Mouse (Mus musculus) lung, embryonic 14.5 days (tissue): ENCODE results near the gene Dkk1. TPM values are rescaled to one million over a fixed set of nuclear protein-coding genes. Genes with fewer than 3 reads are reported as not detected.
A peak's percentile ranks its signal among the peaks of the same experiment; 100 is the strongest.

Experiments used
- ATAC-seq: fragments of 200-750 bp; cut with Nextera tagmentation; 2 replicates; pipeline ENCODE4 v1.8.0; 2017; ENCODE audit warnings: mild to moderate bottlenecking, moderate TSS enrichment, moderate library complexity; ENCODE audit not compliant: insufficient read depth
- DNase-seq: peaks from one replicate; pipeline ENCODE4 v3.0.0-alpha.2; 2015
- H3K27ac ChIP-seq: fragments of 300-500 bp; sonication (generic); 2 replicates; pipeline ENCODE4 v1.5.1; 2014; ENCODE audit warnings: low read depth, mild to moderate bottlenecking, moderate library complexity
- H3K27me3 ChIP-seq: fragments of 300-500 bp; sonication (generic); 2 replicates; pipeline ENCODE4 v1.6.1; 2014; ENCODE audit warnings: low read length, control low read depth; ENCODE audit not compliant: insufficient read depth
- H3K36me3 ChIP-seq: fragments of 300-500 bp; sonication (generic); 2 replicates; pipeline ENCODE4 v1.6.1; 2014; ENCODE audit warnings: control low read depth; ENCODE audit not compliant: insufficient read depth
- H3K4me1 ChIP-seq: fragments of 300-500 bp; sonication (generic); 2 replicates; pipeline ENCODE4 v1.6.1; 2014; ENCODE audit warnings: antibody characterized with exemption, control low read depth; ENCODE audit not compliant: insufficient read depth
- H3K4me2 ChIP-seq: fragments of 300-500 bp; sonication (generic); 2 replicates; pipeline ENCODE4 v1.6.1; 2014; ENCODE audit warnings: mild to moderate bottlenecking
- H3K4me3 ChIP-seq: fragments of 300-500 bp; sonication (generic); 2 replicates; pipeline ENCODE4 v1.5.1; 2014; ENCODE audit warnings: low read depth, low read length
- H3K9ac ChIP-seq: fragments of 300-500 bp; sonication (generic); 2 replicates; pipeline ENCODE4 v1.6.1; 2014
- H3K9me3 ChIP-seq: fragments of 300-500 bp; sonication (generic); 2 replicates; pipeline ENCODE4 v1.6.1; 2016; ENCODE audit warnings: low read depth, low read length, control low read depth
- CTCF ChIP-seq: IDR thresholded peaks from 2 replicates; pipeline ENCODE4 v1.5.1; 2016; ENCODE audit warnings: antibody characterized with exemption, low read depth
- WGBS: fragments of 180-500 bp; shearing (Covaris S2); extraction: QIAGEN DNeasy Blood & Tissue Kit; methylation state at CpG from one replicate; pipeline ENCODE4 v1.1.7; 2014; 5-methylcytosine and 5-hydroxymethylcytosine counted together
- polyA plus RNA-seq: library from polyadenylated mRNA; unstranded; fragments of >200 nt; fragmentation: Nextera tagmentation; extraction: Ambion mirVana; gene quantifications from 2 replicates; pipeline ENCODE4 v1.2.1, GENCODE M21; 2014

Gene Dkk1
- polyA plus RNA-seq, result 0.39 and 0.45 TPM in 2 replicates

DNA sequence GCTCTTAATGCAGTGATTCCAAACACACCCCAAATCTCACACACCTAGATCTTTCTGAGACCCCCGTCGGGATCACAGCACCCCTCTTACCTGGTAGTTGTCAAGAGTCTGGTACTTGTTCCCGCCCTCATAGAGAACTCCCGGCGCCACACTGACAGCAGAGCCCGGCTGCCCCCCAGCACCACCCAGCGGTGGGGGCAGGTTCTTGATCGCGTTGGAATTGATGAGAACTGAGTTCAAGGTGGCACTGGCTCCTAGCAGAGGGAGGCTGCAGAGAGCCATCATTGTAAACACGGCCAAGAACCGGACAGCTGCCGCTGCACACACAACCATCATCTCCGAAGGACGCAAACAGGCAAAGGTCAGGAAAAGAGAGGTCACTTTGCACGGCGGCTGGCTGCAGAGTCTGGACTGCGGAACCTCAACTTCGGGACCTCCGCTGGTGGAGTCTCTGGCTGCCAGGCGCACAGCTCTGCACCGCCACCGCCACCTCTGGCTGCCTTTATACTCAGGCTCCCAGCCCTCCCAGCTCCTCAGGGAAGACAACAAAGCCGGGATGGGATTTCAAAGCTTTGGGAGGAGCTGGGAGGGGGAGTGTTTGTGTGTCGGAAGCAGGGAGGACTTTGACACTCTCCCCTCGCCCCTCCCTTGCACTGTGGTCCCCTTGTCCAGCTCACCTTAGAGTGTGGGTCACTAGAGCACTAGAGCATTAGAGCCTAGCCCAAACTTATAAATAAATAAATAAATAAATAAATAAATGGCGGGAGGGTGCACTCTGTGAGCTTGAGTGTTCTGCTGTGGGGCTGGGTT lies at the start of gene Dkk1:
TSS of gene Dkk1 (minus strand) at position 622 of the 810 bp plus-strand sequence.
- TF ChIP-seq CTCF, result peak; percentile 37
- H3K9ac ChIP-seq, result peak within 1 kb of the TSS; percentile 20; the same call in 1 of the 2 replicates

DNA sequence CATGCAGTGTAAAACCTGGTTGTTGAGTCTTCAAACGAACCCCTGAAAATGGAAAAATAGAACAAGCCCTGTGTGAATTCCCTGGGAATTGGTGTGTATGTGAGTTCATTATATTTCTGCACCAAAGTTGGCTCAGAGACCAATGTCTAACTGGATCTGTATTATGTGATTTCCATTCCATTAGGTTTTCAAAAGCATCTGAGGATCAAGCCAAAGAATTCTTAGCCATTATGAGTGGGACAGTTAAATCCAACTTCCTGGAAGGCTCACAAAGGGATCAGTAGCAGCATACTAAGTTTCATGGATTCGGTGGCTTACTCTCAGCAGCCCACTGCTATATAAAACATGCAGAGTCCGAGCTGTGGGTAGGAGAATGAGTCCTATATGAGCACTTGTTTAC lies 36.9 kb upstream of the Dkk1 start:
- DNase-seq, result no peak
- no peaks in the 10 kb centered on the region for H3K9me3 ChIP-seq
- no peaks in the 10 kb centered on the region for H3K27me3 ChIP-seq
- no peak for ATAC-seq
- no peak overlapping the region for H3K4me2 ChIP-seq
- 81% methylated on average over 3 of the region's 3 CpGs for WGBS
- TF ChIP-seq CTCF, result no peak
- no peaks in the 10 kb centered on the region for H3K4me1 ChIP-seq
- H3K27ac ChIP-seq, result no peak overlapping the region
- H3K4me3 ChIP-seq, result no peak overlapping the region
- H3K9ac ChIP-seq, result no peak overlapping the region
- no peaks in the 10 kb centered on the region for H3K36me3 ChIP-seq

More for the DNA sequence above, at the start of gene Dkk1:
- ATAC-seq (peak; percentile 86), DNase-seq (peak; percentile 75)
- Histone ChIP-seq H3K27me3 (peaks cover 38% of the 10 kb centered on the region), H3K4me3 (peak within 1 kb of the TSS; percentile 34), H3K9me3 (no peaks in the 10 kb centered on the region), H3K4me1 (peaks cover 10% of the 10 kb centered on the region; the same call in 1 of the 2 replicates), H3K4me2 (peak within 1 kb of the TSS; percentile 67), H3K36me3 (no peaks in the 10 kb centered on the region), H3K27ac (no peak within 1 kb of the TSS)
- under 1% methylated on average over 26 of the region's 26 CpGs for WGBS

DNA sequence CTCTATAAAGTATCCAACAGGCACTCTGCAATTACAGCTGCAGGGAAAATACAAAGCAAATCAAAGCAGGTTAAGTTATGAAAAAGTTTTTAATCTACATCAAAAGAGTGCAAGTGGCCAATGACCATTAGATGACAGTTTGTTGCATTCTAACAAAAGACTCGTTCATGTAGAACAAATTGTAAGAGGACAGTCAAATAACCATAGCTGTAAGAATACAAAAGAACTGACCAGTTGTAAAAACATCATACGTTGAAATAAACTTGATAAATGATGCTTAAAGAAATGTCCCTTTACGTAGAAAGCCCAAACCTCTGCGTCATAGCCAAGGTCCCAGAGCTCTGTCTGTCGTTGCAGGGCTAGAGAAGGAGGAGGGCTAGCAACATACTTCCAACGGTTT lies 15.1 kb upstream of the Dkk1 start:
- Histone ChIP-seq H3K9me3 (0 out of 2 replicates have a peak, but pooled peaks cover 4% of the 10 kb centered on the region), H3K4me3 (no peak overlapping the region), H3K9ac (no peak overlapping the region), H3K27ac (no peak overlapping the region), H3K4me2 (no peak overlapping the region), H3K27me3 (no peaks in the 10 kb centered on the region), H3K36me3 (no peaks in the 10 kb centered on the region), H3K4me1 (no peaks in the 10 kb centered on the region)
- TF ChIP-seq CTCF, result no peak
- WGBS, result 76% methylated on average over 6 of the region's 6 CpGs
- ATAC-seq, result no peak
- DNase-seq, result no peak

DNA sequence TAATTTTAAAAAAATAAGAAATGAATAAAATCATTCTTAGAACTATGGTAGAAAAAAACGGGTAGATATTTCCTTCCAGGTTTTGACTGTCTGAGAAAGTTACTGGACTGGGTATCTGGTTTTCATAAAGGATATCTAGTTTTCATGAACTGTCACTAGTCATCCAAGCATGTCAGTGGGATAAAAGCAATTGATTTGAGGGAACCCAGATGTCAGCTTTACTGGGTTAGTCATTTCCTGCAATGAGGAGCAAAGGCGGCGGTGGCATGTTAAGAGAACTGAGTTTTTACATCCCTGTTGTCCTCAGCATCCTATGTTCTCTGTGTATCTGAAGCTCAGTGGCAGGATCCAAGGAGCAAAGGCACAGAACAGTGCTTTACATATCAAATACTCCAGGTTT lies 14.4 kb upstream of the Dkk1 start:
- Histone ChIP-seq H3K36me3 (no peaks in the 10 kb centered on the region), H3K9ac (no peak overlapping the region), H3K9me3 (0 out of 2 replicates have a peak, but pooled peaks cover 4% of the 10 kb centered on the region), H3K4me3 (no peak overlapping the region), H3K27me3 (no peaks in the 10 kb centered on the region), H3K4me1 (no peaks in the 10 kb centered on the region), H3K27ac (no peak overlapping the region), H3K4me2 (no peak overlapping the region)
- ATAC-seq (no peak), DNase-seq (no peak)
- 76% methylated on average over 3 of the region's 3 CpGs for WGBS
- TF ChIP-seq CTCF, result no peak

DNA sequence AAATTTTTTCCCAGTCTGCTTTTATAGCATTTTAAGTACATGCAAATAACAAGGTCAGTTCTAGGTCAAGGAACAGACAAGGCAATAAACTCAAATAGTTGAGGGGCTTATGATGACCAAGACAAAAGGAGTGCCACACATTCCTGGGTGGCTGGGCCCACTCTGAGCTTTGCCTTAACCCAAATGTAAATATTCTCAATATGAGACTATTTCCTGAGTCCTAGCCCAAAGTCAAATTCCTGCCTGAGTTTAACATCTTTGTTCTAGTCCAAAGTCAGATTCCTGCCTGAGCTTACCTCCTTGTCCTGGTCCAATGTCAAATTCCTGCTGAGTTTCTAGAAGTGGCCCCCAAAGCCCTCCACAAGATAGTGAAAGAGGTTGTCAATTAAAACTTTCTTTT lies 8.6 kb upstream of the Dkk1 start:
- Histone ChIP-seq H3K9ac (no peak overlapping the region), H3K36me3 (no peaks in the 10 kb centered on the region), H3K4me2 (no peak overlapping the region), H3K4me3 (no peak overlapping the region), H3K4me1 (no peaks in the 10 kb centered on the region), H3K27me3 (no peaks in the 10 kb centered on the region), H3K27ac (no peak overlapping the region), H3K9me3 (0 out of 2 replicates have a peak, but pooled peaks cover 4% of the 10 kb centered on the region)
- TF ChIP-seq CTCF, result no peak
- no peak for ATAC-seq
- DNase-seq, result no peak

DNA sequence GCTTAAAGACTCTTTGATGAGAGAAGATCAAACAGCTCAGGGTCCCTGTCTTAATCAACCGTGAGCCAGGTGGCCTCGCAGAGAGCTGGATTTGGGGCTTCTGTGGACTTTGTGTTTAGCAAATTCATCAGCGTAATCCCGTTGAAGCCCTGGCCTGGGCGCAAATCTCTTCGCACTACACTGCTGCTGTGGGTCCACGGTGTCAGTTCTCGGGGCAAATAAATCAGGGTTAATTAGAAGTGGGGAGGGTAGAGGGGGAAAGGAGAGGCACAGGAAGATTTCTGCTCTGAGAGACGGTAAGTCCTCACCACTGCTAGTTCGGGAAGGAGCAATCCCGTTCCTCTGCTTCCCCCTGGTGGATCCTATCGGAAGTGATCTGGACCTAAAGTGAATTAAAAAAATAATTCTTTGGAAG lies 5.0 kb upstream of the Dkk1 start:
- WGBS, result 2% methylated on average over 12 of the region's 12 CpGs
- DNase-seq, result peak; percentile 92
- Histone ChIP-seq H3K4me3 (0 out of 2 replicates have a peak overlapping the region, but pooled peaks have one; percentile 12), H3K9me3 (no peaks in the 10 kb centered on the region), H3K4me1 (0 out of 2 replicates have a peak, but pooled peaks cover 2% of the 10 kb centered on the region), H3K36me3 (no peaks in the 10 kb centered on the region), H3K27me3 (peaks cover 10% of the 10 kb centered on the region), H3K27ac (no peak overlapping the region), H3K4me2 (peak overlapping the region; percentile 57), H3K9ac (peak overlapping the region; percentile 30)
- TF ChIP-seq CTCF, result peak; percentile 91
- peak; percentile 64; the same call in 1 of the 2 replicates for ATAC-seq

DNA sequence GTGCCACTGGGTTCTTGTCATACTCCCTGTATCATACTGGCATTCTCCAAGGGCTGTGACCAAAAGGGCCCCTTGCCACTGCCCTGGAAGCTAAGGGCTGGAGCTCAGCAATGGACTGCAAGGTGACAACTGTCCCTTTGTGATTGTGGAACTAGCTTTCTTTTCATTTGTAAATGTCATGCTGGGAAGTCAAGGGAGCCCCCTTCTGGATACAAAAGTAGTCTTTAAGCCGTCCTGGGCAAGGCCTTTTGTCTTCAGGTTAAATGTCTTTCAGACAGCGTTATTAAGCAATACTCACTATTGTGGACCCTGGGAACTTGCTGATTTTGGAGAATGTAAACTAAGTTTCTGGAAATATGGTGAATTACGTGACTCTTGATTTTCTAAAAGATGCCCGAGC lies 4.3 kb upstream of the Dkk1 start:
- no peak overlapping the region for H3K9ac ChIP-seq
- no peak for ATAC-seq
- peak; percentile 42 for TF ChIP-seq CTCF
- peak; percentile 46 for DNase-seq
- no peak overlapping the region for H3K27ac ChIP-seq
- H3K4me2 ChIP-seq, result no peak overlapping the region
- H3K9me3 ChIP-seq, result no peaks in the 10 kb centered on the region
- WGBS, result 21% methylated on average over 4 of the region's 4 CpGs
- H3K36me3 ChIP-seq, result no peaks in the 10 kb centered on the region
- no peak overlapping the region for H3K4me3 ChIP-seq
- H3K27me3 ChIP-seq, result peaks cover 18% of the 10 kb centered on the region
- H3K4me1 ChIP-seq, result peaks cover 10% of the 10 kb centered on the region; the same call in 1 of the 2 replicates
